Mouse (Mus musculus) spleen, postnatal 14 days (tissue): Measurements from ENCODE around the gene Mitf.

ENCODE experiments used
- DNase-seq, 2 experiments: peaks; one replicate each; pipeline ENCODE4 v3.0.0; 2021 to 2022; ENCODE audit warnings: low spot score in 2 of 2

The Mitf gene

DNA sequence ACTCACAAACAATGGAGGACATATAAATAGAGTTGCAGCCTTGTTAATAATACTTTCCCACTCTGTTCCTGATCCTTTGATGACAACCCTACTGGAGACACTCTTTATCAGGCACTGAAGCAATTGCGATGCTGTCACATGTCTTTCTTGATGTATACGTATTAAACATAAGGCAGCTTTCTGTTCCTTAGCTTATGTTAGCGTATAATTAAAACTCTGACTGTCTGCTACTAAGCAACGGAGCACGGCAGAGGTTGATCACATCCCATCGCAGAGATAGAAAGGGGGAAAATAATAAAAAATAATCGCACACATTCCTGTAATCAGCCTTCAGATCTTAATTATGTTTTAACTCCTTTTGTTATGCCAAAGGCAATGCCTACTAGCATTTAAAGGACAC is 234.9 kb downstream of the Mitf start:
- no peak for DNase-seq

DNA sequence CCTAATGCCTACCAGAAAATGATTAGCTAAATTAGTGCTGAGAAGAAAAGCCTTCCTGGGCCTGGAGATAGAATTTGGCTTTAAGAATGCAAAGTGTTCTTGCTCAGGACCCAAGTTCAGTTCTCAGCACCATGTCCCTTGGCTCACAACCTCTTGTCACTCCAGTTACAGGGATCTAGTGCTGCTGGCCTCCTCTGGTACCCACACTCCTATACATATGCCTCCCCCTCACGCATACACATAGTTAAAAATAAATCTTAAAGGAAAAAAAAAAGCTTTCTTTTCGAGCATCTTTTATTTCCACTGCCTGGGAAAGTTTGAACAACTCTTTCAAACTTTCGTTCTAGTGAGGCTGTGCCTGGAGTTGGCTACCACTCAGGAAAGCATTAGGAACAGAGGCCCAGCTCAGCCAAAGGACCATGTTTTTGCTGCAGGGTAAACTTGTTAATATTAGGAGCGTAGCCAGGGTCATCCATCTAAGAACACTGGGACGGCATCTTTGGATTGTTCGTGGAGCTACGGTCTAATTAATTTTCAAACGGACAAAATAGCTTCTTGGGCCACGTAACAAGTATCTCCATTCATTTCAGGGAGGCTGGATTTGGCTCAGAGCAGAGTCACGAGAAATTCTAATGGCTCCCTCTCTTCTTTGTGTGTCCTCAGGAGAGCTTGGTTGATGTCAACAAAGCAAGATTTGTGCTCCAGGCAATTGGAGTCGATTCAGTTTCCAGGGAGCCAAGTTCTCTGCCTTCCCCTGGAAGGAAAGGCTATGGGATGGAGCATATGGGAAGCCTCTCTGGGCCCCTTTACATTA is 239.7 kb downstream of the Mitf start:
- DNase-seq = no peak

DNA sequence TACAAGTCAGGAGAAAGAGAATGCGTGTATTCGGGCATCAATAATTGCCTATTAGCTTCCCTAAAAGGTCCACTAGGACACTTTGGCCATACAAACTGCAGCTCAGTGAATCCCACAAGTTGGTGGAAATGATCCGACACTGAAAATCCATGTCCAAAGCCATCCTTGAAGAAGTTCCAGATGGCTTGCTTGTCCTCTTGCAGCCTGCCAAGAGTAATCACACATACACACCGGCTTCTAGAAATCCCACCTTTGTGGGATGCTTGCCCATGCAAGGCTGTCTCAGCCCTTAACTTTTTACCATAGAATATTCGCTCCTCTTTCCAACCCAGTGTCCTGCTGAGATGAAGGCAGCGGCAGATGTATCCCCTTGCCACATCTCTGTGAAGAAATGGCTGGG is 240.9 kb downstream of the Mitf start:
- DNase-seq = no peak

DNA sequence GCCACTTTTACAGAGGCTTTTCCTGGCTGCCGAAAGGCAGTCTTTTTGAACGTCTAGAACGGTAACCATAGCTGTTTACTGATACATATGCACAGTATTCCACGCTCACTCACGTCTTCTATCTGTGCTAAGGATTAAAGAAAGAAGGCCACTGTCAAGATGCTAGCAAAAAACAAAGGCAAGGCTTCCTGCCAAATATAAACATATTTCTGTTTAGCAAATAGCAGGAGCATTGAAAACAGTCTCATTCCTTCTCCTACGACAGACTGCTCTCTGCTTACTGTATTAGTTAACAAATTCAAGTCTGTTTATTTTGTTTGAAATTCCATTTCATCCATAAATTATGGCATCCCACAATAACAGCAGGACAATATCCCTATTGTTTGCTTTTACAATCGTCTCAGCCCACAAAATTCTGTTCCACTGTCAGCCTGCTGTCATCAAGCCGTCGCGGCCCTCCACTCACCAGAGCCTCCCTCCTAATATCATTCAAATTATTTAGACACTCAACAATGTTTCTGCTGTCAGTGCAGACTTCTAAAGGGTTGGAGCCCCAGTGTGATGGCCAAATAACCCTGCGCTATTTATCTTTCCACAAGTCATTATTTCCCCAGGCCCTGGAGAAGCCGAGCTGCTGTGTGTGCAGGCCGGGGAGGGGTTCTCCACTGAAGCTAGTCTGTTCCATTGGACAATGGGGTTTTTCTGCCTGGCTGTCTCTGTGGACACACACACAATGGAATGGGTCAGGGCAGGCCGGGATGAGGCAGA is 242.0 kb downstream of the Mitf start:
- DNase-seq = no peak

DNA sequence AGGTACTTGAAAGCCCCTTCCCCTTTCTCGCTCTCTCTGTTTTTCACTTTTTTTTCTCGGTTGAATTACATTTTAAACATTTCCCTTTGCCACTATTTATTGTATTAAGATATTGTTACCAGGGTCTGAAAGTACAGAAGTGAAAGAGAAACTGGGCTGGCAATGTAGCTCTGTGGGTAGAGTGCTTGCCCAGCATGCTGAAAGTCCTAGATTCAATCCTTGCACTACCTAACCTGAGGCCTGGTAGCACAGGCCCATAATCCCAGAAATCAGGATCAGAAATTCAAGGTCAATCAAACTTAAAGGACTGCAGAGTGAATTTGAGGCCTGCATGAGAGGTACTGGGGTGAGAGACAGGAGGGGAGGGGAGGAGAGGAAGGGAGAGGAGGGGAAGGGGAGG is 242.7 kb downstream of the Mitf start:
- no peak for DNase-seq

DNA sequence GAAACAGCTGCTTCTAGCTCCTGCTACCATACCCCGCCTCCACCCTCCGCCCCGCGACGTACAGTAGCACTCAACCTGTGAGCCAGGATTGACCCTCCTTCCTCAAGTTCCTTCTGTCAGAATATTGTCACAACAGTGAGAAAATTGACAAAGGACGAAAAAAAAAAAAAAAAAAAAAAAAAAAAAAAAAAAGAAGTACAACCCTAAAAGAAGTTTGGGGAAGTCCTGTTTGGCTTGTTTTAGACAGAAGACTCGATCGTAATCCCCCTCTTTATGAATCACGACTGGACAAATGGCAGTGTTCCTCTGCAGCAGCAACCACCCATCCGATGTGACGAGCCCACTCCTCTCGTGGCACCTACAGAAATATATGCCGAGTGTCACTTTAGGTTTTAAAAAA is 255.0 kb downstream of the Mitf start:
- no peak for DNase-seq

DNA sequence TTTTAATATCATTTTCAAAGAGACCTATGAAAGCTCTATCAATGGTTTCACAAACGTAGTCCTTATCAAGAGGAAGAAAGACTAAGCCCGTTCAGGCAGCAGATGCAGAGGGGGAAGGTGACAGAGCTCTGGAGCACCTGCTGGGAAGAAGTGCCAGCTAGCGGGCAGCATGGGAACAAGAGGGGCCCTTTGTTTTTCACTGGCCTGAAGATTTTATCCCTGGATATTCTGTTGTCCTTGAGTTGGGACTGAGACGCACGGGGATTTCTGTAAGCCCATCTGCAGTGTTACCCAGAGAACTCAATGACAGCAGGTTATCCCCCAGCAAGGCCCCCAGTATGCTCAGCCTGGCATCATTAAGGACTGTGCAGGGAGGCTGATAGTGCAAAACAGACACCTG is 258.1 kb downstream of the Mitf start:
- no peak for DNase-seq

DNA sequence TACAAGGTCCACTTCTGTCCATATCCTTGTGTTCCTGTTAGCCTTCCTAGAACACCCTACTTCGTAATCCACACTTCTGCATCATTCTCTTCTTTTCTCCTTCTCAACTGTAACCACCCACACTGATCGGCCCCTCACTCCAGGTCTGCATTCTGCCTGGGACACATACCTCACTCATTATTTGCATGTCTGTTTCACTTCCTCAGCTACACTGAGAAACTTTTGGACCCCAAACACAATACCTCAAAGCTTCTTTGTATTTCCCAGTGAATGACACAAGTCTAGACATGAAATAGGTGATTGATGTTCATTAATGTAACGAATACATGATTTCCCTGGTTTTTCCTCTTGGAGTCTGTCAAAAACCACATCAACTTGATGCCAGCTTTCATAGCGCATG is 259.6 kb downstream of the Mitf start:
- DNase-seq = no peak
